Mouse (Mus musculus) hindbrain, embryonic 12.5 days (tissue): ENCODE data around the gene Lmntd1. TPM values are rescaled to one million over a fixed set of nuclear protein-coding genes. Genes with fewer than 3 reads are reported as not detected.
"Not testable (repeated sequence)": the region's sequence is repeated elsewhere in the genome, so short reads cannot be mapped to it uniquely, and the experiment has no call there.

ENCODE experiments used
- ATAC-seq: fragments of 200-750 bp; cut with Nextera tagmentation; 2 replicates; pipeline ENCODE4 v1.8.0; 2017; ENCODE audit warnings: moderate TSS enrichment; ENCODE audit not compliant: low FRiP score
- H3K27ac ChIP-seq: fragments of 300-500 bp; sonication (generic); 2 replicates; pipeline ENCODE4 v1.5.1; 2016; ENCODE audit warnings: mild to moderate bottlenecking
- H3K27me3 ChIP-seq: fragments of 300-500 bp; sonication (generic); 2 replicates; pipeline ENCODE4 v1.6.1; 2016; ENCODE audit warnings: mild to moderate bottlenecking
- H3K36me3 ChIP-seq: fragments of 300-500 bp; sonication (generic); 2 replicates; pipeline ENCODE4 v1.6.1; 2016; ENCODE audit warnings: mild to moderate bottlenecking
- H3K4me1 ChIP-seq: fragments of 300-500 bp; sonication (generic); 2 replicates; pipeline ENCODE4 v1.6.1; 2016
- H3K4me2 ChIP-seq: fragments of 300-500 bp; sonication (generic); replicated peaks from 2 replicates; pipeline ENCODE4 v1.6.1; 2016; ENCODE audit warnings: mild to moderate bottlenecking
- H3K4me3 ChIP-seq: fragments of 300-500 bp; sonication (generic); 2 replicates; pipeline ENCODE4 v1.5.1; 2016; ENCODE audit warnings: mild to moderate bottlenecking
- H3K9ac ChIP-seq: fragments of 300-500 bp; sonication (generic); 2 replicates; pipeline ENCODE4 v1.6.1; 2016; ENCODE audit warnings: mild to moderate bottlenecking, moderate library complexity
- H3K9me3 ChIP-seq: fragments of 300-500 bp; sonication (generic); replicated peaks from 2 replicates; pipeline ENCODE4 v1.6.1; 2016; ENCODE audit warnings: mild to moderate bottlenecking
- WGBS: fragments of 180-500 bp; shearing (Covaris S2); methylation state at CpG from one replicate; pipeline ENCODE4 v1.1.7; 2016; 5-methylcytosine and 5-hydroxymethylcytosine counted together
- polyA plus RNA-seq: library from polyadenylated mRNA; unstranded; fragments of >200 nt; fragmentation: Nextera tagmentation; extraction: Ambion mirVana; gene quantifications from 2 replicates; pipeline ENCODE4 v1.2.1, GENCODE M21; 2016

Gene Lmntd1
- polyA plus RNA-seq, 1 experiment from 2014 or later, result 0.58 TPM

GRCm38 (mm10) chr6:145338571-145339294 is 275.4 kb downstream of the Lmntd1 start:
- Histone ChIP-seq H3K36me3 (no peaks in the 10 kb centered on the region), H3K9me3 (no peaks in the 10 kb centered on the region), H3K4me2 (peak overlapping the region; percentile 68; the same call in 1 of the 2 replicates), H3K9ac (no peak overlapping the region), H3K4me1 (peaks cover 6% of the 10 kb centered on the region), H3K27me3 (peaks cover 17% of the 10 kb centered on the region), H3K27ac (no peak overlapping the region), H3K4me3 (no peak overlapping the region)
- ATAC-seq, result no peak
- WGBS, result 34% methylated on average over 12 of the region's 12 CpGs

- H3K27ac ChIP-seq, H3K4me3 ChIP-seq, H3K9me3 ChIP-seq, H3K4me1 ChIP-seq, ATAC-seq, H3K9ac ChIP-seq, H3K36me3 ChIP-seq, H3K4me2 ChIP-seq: not testable (repeated sequence)
- H3K27me3 ChIP-seq, result peaks cover 17% of the 10 kb centered on the region
- 88% methylated on average over 5 of the region's 6 CpGs for WGBS
Measured at GRCm38 (mm10) chr6:145337521-145337920, 276.6 kb downstream of the Lmntd1 start.

DNA sequence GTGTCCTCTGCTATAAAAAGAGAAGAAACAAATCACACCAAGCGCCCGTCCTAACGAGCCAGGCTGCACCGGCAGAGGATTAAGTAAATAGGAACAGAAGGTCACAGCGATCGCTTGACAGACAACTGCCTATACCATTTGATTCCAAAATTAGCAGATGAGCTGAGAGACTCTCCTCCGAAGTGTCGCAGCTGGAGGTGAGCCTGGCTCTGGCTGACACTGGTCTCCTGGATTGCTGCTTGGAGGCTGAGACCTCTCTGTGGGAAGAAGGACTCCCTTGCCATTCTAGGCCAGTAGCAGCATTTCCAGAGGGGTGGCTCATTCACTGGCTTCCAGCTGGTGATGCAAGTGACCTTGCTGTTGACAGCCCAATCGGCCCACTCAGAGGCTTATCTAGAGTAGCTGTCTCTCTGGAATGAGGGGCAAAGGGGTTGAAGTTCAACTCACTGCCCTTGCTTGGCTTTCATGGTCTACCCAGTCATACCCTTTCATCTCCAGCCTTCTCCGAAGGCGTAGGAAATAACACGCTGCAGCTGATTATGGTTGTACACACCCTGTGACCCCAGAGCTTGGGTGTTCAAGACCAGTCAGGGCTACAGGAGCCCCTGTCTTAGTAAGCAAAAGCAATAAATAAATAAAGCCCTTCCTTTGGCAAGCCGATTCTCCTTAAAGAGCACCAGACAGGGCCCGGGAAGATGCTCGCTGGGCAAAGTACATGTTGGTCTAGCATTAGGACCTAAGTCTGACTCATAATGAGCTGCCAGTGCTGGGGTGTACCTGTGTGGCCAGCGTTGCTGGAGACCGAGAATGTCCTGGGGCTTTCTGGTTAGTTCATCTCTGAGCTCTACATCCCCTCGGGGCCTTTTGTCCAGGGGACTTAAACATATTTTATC is 278.0 kb downstream of the Lmntd1 start:
- Histone ChIP-seq H3K36me3 (no peaks in the 10 kb centered on the region), H3K4me2 (no peak overlapping the region), H3K4me1 (peaks cover 6% of the 10 kb centered on the region), H3K9me3 (no peaks in the 10 kb centered on the region), H3K4me3 (no peak overlapping the region), H3K27ac (no peak overlapping the region), H3K9ac (no peak overlapping the region), H3K27me3 (peaks cover 17% of the 10 kb centered on the region)
- no peak for ATAC-seq
- 76% methylated on average over 18 of the region's 18 CpGs for WGBS

DNA sequence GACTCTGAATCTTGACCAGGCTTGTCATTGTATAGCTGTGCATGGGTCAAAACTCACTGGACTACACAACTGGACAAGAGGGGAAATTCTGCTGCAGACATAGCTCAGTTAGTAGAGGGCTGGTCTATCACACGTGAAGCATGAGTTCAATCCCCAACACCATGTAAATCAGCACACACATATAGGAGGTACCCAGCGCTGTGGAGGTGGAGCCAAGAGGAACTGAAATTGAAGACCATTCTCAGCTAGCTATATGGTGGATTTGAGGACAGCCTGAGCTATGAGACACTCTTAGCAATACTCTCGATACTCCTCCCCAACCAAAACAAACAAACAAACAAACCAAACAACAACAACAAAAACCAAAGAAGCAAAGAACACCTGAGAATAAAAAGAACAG is 279.9 kb downstream of the Lmntd1 start:
- Histone ChIP-seq H3K9me3 (no peaks in the 10 kb centered on the region), H3K9ac (no peak overlapping the region), H3K4me2 (no peak overlapping the region), H3K4me3 (no peak overlapping the region), H3K4me1 (peaks cover 2% of the 10 kb centered on the region; the same call in 1 of the 2 replicates), H3K36me3 (no peaks in the 10 kb centered on the region), H3K27ac (no peak overlapping the region), H3K27me3 (peaks cover 15% of the 10 kb centered on the region)
- ATAC-seq, result no peak
- 87% methylated on average over 3 of the region's 3 CpGs for WGBS

- Histone ChIP-seq H3K4me3 (no peak overlapping the region), H3K9ac (no peak overlapping the region), H3K9me3 (no peaks in the 10 kb centered on the region), H3K27ac (no peak overlapping the region), H3K36me3 (no peaks in the 10 kb centered on the region), H3K4me2 (no peak overlapping the region), H3K4me1 (no peaks in the 10 kb centered on the region), H3K27me3 (no peaks in the 10 kb centered on the region)
- ATAC-seq, result no peak
- WGBS, result 82% methylated on average over 12 of the region's 12 CpGs
Measured at GRCm38 (mm10) chr6:145326141-145326806, 287.8 kb downstream of the Lmntd1 start.

GRCm38 (mm10) chr6:145325095-145325494 is 289.0 kb downstream of the Lmntd1 start:
- no peaks in the 10 kb centered on the region for H3K4me1 ChIP-seq
- H3K9ac ChIP-seq, result no peak overlapping the region
- H3K9me3 ChIP-seq, result no peaks in the 10 kb centered on the region
- no peaks in the 10 kb centered on the region for H3K27me3 ChIP-seq
- no peak overlapping the region for H3K4me2 ChIP-seq
- ATAC-seq, result no peak
- H3K4me3 ChIP-seq, result no peak overlapping the region
- no peaks in the 10 kb centered on the region for H3K36me3 ChIP-seq
- WGBS, result 70% methylated on average over 6 of the region's 6 CpGs
- no peak overlapping the region for H3K27ac ChIP-seq

GRCm38 (mm10) chr6:145324470-145324869 is 289.6 kb downstream of the Lmntd1 start:
- Histone ChIP-seq H3K4me1 (no peaks in the 10 kb centered on the region), H3K27me3 (no peaks in the 10 kb centered on the region), H3K9me3 (no peaks in the 10 kb centered on the region), H3K36me3 (no peaks in the 10 kb centered on the region), H3K27ac (no peak overlapping the region), H3K4me3 (no peak overlapping the region), H3K4me2 (no peak overlapping the region), H3K9ac (no peak overlapping the region)
- no peak for ATAC-seq
- 59% methylated on average over 7 of the region's 7 CpGs for WGBS

DNA sequence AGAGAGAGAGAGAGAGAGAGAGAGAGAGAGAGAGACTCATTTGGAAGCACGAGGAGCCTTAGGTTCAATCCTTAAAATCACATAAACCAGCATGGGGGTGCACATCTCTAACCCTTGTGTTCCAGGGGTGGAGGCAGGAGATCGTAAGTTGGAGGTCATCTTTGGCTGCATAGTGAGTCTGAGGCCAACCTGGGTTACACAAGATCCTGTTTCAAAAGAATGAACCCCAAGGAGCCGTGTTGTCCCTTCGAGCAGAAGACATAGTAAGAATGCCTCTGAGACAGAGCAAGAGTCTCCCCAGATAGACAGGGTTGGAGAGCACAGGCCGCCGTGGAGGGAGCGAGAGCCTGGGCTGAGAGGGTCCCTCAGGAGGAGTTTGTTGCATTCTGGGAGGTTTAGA is 291.9 kb downstream of the Lmntd1 start:
- WGBS, result 79% methylated on average over 7 of the region's 7 CpGs
- Histone ChIP-seq H3K36me3 (no peaks in the 10 kb centered on the region), H3K27me3 (no peaks in the 10 kb centered on the region), H3K9me3 (no peaks in the 10 kb centered on the region), H3K4me3 (no peak overlapping the region), H3K27ac (no peak overlapping the region), H3K4me2 (no peak overlapping the region), H3K9ac (no peak overlapping the region), H3K4me1 (no peaks in the 10 kb centered on the region)
- ATAC-seq, result no peak

- no peak overlapping the region for H3K4me2 ChIP-seq
- ATAC-seq, result no peak
Measured at GRCm38 (mm10) chr6:145320156-145320555, 294.0 kb downstream of the Lmntd1 start.

More at GRCm38 (mm10) chr6:145320156-145320555, 294.0 kb downstream of the Lmntd1 start:
- H3K36me3 ChIP-seq, result no peaks in the 10 kb centered on the region
- whole genome bisulfite sequencing, result 73% methylated on average over 10 of the region's 10 CpGs
- H3K27ac ChIP-seq, result no peak overlapping the region
- H3K4me3 ChIP-seq, result no peak overlapping the region
- H3K9ac ChIP-seq, result no peak overlapping the region
- no peaks in the 10 kb centered on the region for H3K27me3 ChIP-seq
- no peaks in the 10 kb centered on the region for H3K4me1 ChIP-seq
- H3K9me3 ChIP-seq, result no peaks in the 10 kb centered on the region

Other genes with a start within 250 kb of the Lmntd1 start
- gene Tuba3b, start 1.4 kb upstream of the Lmntd1 start, polyA plus RNA-seq, result not detected in 2 replicates
- 5.1 and 7.0 TPM in 2 replicates for gene Rassf8, start 132.4 kb upstream of the Lmntd1 start, polyA plus RNA-seq